Mouse (Mus musculus): ENCODE measurements around the gene Ssr2.

GRCm38 (mm10) chr3:88585769-88586168, 10.1 kb downstream of the Ssr2 start:
- TF ChIP-seq CTCF (conservative IDR thresholded peaks at IDR 0.05 in 1 of 2, IDR thresholded peaks at IDR 0.05 in 1 of 2; ENCODE audit: low read depth in 2 of 2, low read length in 2 of 2) (no peak), SMC3 (IDR thresholded peaks at IDR 0.05; ENCODE audit: low read depth, low read length) (no peak), ZC3H11A (IDR thresholded peaks at IDR 0.05; ENCODE audit: low read depth, low read length) (no peak), CHD1 (IDR thresholded peaks at IDR 0.05; ENCODE audit: low read depth, low read length) (no peak), EP300 (IDR thresholded peaks at IDR 0.05; ENCODE audit: low read length) (no peak), RAD21 (IDR thresholded peaks at IDR 0.05; ENCODE audit: low read depth, low read length) (no peak), ELF1 (IDR thresholded peaks at IDR 0.05; ENCODE audit: low read depth, low read length) (no peak), POLR2AphosphoS2 (IDR thresholded peaks at IDR 0.05; ENCODE audit: low read depth, low read length) (no peak), CHD2 (IDR thresholded peaks at IDR 0.05; ENCODE audit: low read length) (no peak), ZKSCAN1 (IDR thresholded peaks at IDR 0.05; ENCODE audit: borderline replicate concordance, low read depth, low read length) (no peak), USF1 (IDR thresholded peaks at IDR 0.05; ENCODE audit: low read depth, low read length) (no peak)

Data from CH12.LX (cell line).